Mouse (Mus musculus): ENCODE measurements around the gene Phactr1. TPM values are rescaled to one million over a fixed set of nuclear protein-coding genes. Genes with fewer than 3 reads are reported as not detected.

Gene Phactr1
- total and polyA plus RNA-seq, 3 experiments = 2.0 to 5.9 (median 5.2) TPM

GRCm38 (mm10) chr13:43181104-43181503 is 500.7 kb downstream of the Phactr1 start:
- no peak for DNase-seq

GRCm38 (mm10) chr13:43182465-43183201 is 502.2 kb downstream of the Phactr1 start:
- peak; percentile 84 for DNase-seq

GRCm38 (mm10) chr13:43183248-43184055 is 503.0 kb downstream of the Phactr1 start:
- DNase-seq = no peak

- DNase-seq = no peak
Measured at GRCm38 (mm10) chr13:43187736-43188135, 507.3 kb downstream of the Phactr1 start.

All from adrenal gland, adult 2 months (tissue).